Mouse (Mus musculus): ENCODE results near the gene D1Ertd622e. TPM values are rescaled to one million over a fixed set of nuclear protein-coding genes. Genes with fewer than 3 reads are reported as not detected.
A peak's percentile ranks its signal among the peaks of the same experiment; 100 is the strongest.

Gene D1Ertd622e
- 57.8 and 65.8 TPM in 2 replicates for polyA plus RNA-seq (2015; fragmentation: Nextera tagmentation; extraction: Ambion mirVana)

- Histone ChIP-seq H3K27ac (peak within 1 kb of the TSS; percentile 100), H3K36me3 (replicated peaks) (no peaks in the 10 kb centered on the region), H3K4me3 (peak within 1 kb of the TSS; percentile 83), H3K27me3 (replicated peaks) (no peaks in the 10 kb centered on the region), H3K9ac (peak within 1 kb of the TSS; percentile 98), H3K9me3 (no peaks in the 10 kb centered on the region), H3K4me1 (peaks cover 36% of the 10 kb centered on the region), H3K4me2 (peak within 1 kb of the TSS; percentile 67)
- ATAC-seq (replicated peaks): peak; percentile 95
- under 1% methylated on average over 95 of the region's 106 CpGs for WGBS
Measured at GRCm38 (mm10) chr1:97661406-97662241, at the start of gene D1Ertd622e. D1Ertd622e (minus strand) TSS chr1:97662074.

GRCm38 (mm10) chr1:97710520-97710919, 48.6 kb upstream of the D1Ertd622e start:
- H3K4me2 ChIP-seq: no peak overlapping the region
- no peak overlapping the region for H3K9ac ChIP-seq
- no peak for ATAC-seq (replicated peaks)
- 92% methylated on average over 3 of the region's 3 CpGs for WGBS
- peaks cover 32% of the 10 kb centered on the region for H3K36me3 ChIP-seq (replicated peaks)
- H3K9me3 ChIP-seq: no peaks in the 10 kb centered on the region
- H3K4me3 ChIP-seq: no peak overlapping the region
- H3K27ac ChIP-seq: no peak overlapping the region
- H3K27me3 ChIP-seq (replicated peaks): no peaks in the 10 kb centered on the region
- H3K4me1 ChIP-seq: no peaks in the 10 kb centered on the region

- no peak for ATAC-seq (replicated peaks)
- H3K9ac ChIP-seq: no peak overlapping the region
- no peak overlapping the region for H3K27ac ChIP-seq
- H3K4me1 ChIP-seq: no peaks in the 10 kb centered on the region
- H3K9me3 ChIP-seq: no peaks in the 10 kb centered on the region
- peaks cover 12% of the 10 kb centered on the region; the same call in 1 of the 2 replicates for H3K36me3 ChIP-seq (replicated peaks)
- no peaks in the 10 kb centered on the region for H3K27me3 ChIP-seq (replicated peaks)
- H3K4me3 ChIP-seq: no peak overlapping the region
- H3K4me2 ChIP-seq: no peak overlapping the region
Measured at GRCm38 (mm10) chr1:97705389-97705788, 43.5 kb upstream of the D1Ertd622e start.

- H3K4me1 ChIP-seq: no peaks in the 10 kb centered on the region
- no peaks in the 10 kb centered on the region for H3K9me3 ChIP-seq
- no peak overlapping the region for H3K4me2 ChIP-seq
- H3K9ac ChIP-seq: no peak overlapping the region
- no peak overlapping the region for H3K27ac ChIP-seq
- H3K4me3 ChIP-seq: no peak overlapping the region
- ATAC-seq (replicated peaks): no peak
- H3K36me3 ChIP-seq (replicated peaks): peaks cover 12% of the 10 kb centered on the region; the same call in 1 of the 2 replicates
- WGBS: 82% methylated on average over 1 of the region's 1 CpGs
- H3K27me3 ChIP-seq (replicated peaks): no peaks in the 10 kb centered on the region
Measured at GRCm38 (mm10) chr1:97704646-97705045, 42.8 kb upstream of the D1Ertd622e start.

GRCm38 (mm10) chr1:97698956-97699570, 37.2 kb upstream of the D1Ertd622e start:
- H3K9ac ChIP-seq: no peak overlapping the region
- H3K4me3 ChIP-seq: no peak overlapping the region
- H3K27ac ChIP-seq: no peak overlapping the region
- H3K27me3 ChIP-seq (replicated peaks): no peaks in the 10 kb centered on the region
- H3K9me3 ChIP-seq: no peaks in the 10 kb centered on the region
- peak; percentile 40 for ATAC-seq (replicated peaks)
- 14% methylated on average over 11 of the region's 11 CpGs for WGBS
- H3K4me2 ChIP-seq: peak overlapping the region; percentile 5; the same call in 1 of the 2 replicates
- no peaks in the 10 kb centered on the region for H3K36me3 ChIP-seq (replicated peaks)
- H3K4me1 ChIP-seq: peaks cover 5% of the 10 kb centered on the region; the same call in 1 of the 2 replicates

- no peak for ATAC-seq (replicated peaks)
- H3K27me3 ChIP-seq (replicated peaks): no peaks in the 10 kb centered on the region
- 94% methylated on average over 1 of the region's 1 CpGs for WGBS
- H3K4me2 ChIP-seq: no peak overlapping the region
- no peak overlapping the region for H3K4me3 ChIP-seq
- H3K9ac ChIP-seq: no peak overlapping the region
- peaks cover 5% of the 10 kb centered on the region; the same call in 1 of the 2 replicates for H3K4me1 ChIP-seq
- no peak overlapping the region for H3K27ac ChIP-seq
- no peaks in the 10 kb centered on the region for H3K9me3 ChIP-seq
- no peaks in the 10 kb centered on the region for H3K36me3 ChIP-seq (replicated peaks)
Measured at GRCm38 (mm10) chr1:97697273-97697672, 35.4 kb upstream of the D1Ertd622e start.

GRCm38 (mm10) chr1:97693825-97694224, 32.0 kb upstream of the D1Ertd622e start:
- ATAC-seq (replicated peaks): no peak
- H3K9me3 ChIP-seq: no peaks in the 10 kb centered on the region
- no peak overlapping the region for H3K4me2 ChIP-seq
- no peak overlapping the region for H3K9ac ChIP-seq
- H3K4me1 ChIP-seq: no peaks in the 10 kb centered on the region
- H3K36me3 ChIP-seq (replicated peaks): no peaks in the 10 kb centered on the region
- H3K4me3 ChIP-seq: no peak overlapping the region
- no peak overlapping the region for H3K27ac ChIP-seq
- no peaks in the 10 kb centered on the region for H3K27me3 ChIP-seq (replicated peaks)

GRCm38 (mm10) chr1:97688756-97689155, 26.9 kb upstream of the D1Ertd622e start:
- Histone ChIP-seq H3K9me3 (no peaks in the 10 kb centered on the region), H3K9ac (no peak overlapping the region), H3K4me2 (no peak overlapping the region), H3K27ac (no peak overlapping the region), H3K4me3 (no peak overlapping the region), H3K4me1 (no peaks in the 10 kb centered on the region), H3K36me3 (replicated peaks) (no peaks in the 10 kb centered on the region), H3K27me3 (replicated peaks) (no peaks in the 10 kb centered on the region)
- ATAC-seq (replicated peaks): peak; percentile 67
- 14% methylated on average over 3 of the region's 3 CpGs for WGBS

- Histone ChIP-seq H3K4me2 (no peak overlapping the region), H3K4me3 (no peak overlapping the region), H3K36me3 (replicated peaks) (no peaks in the 10 kb centered on the region), H3K4me1 (no peaks in the 10 kb centered on the region), H3K27ac (no peak overlapping the region), H3K9me3 (no peaks in the 10 kb centered on the region), H3K9ac (no peak overlapping the region), H3K27me3 (replicated peaks) (no peaks in the 10 kb centered on the region)
- 78% methylated on average over 4 of the region's 4 CpGs for WGBS
- no peak for ATAC-seq (replicated peaks)
Measured at GRCm38 (mm10) chr1:97676526-97677177, 14.8 kb upstream of the D1Ertd622e start.

- Histone ChIP-seq H3K9ac (no peak overlapping the region), H3K27me3 (replicated peaks) (no peaks in the 10 kb centered on the region), H3K36me3 (replicated peaks) (no peaks in the 10 kb centered on the region), H3K9me3 (no peaks in the 10 kb centered on the region), H3K4me2 (no peak overlapping the region), H3K4me1 (no peaks in the 10 kb centered on the region), H3K27ac (no peak overlapping the region), H3K4me3 (no peak overlapping the region)
- no peak for ATAC-seq (replicated peaks)
- whole genome bisulfite sequencing: 41% methylated on average over 2 of the region's 2 CpGs
Measured at GRCm38 (mm10) chr1:97676115-97676514, 14.2 kb upstream of the D1Ertd622e start.

- no peak for ATAC-seq (replicated peaks)
- H3K27ac ChIP-seq: no peak overlapping the region
- H3K9ac ChIP-seq: no peak overlapping the region
- no peaks in the 10 kb centered on the region for H3K27me3 ChIP-seq (replicated peaks)
- H3K4me2 ChIP-seq: no peak overlapping the region
- no peak overlapping the region for H3K4me3 ChIP-seq
- no peaks in the 10 kb centered on the region for H3K36me3 ChIP-seq (replicated peaks)
- no peaks in the 10 kb centered on the region for H3K4me1 ChIP-seq
- no peaks in the 10 kb centered on the region for H3K9me3 ChIP-seq
- 80% methylated on average over 2 of the region's 2 CpGs for WGBS
Measured at GRCm38 (mm10) chr1:97672849-97673248, 11.0 kb upstream of the D1Ertd622e start.

GRCm38 (mm10) chr1:97667288-97667687, 5.4 kb upstream of the D1Ertd622e start:
- 97% methylated on average over 1 of the region's 1 CpGs for WGBS
- Histone ChIP-seq H3K27me3 (replicated peaks) (no peaks in the 10 kb centered on the region), H3K4me2 (no peak overlapping the region), H3K4me3 (no peak overlapping the region), H3K27ac (no peak overlapping the region), H3K9me3 (no peaks in the 10 kb centered on the region), H3K9ac (no peak overlapping the region), H3K36me3 (replicated peaks) (no peaks in the 10 kb centered on the region), H3K4me1 (peaks cover 3% of the 10 kb centered on the region)
- ATAC-seq (replicated peaks): no peak

All from midbrain, embryonic 15.5 days (tissue).